Mouse (Mus musculus) E14TG2a.4 (cell line): Measurements from ENCODE around the gene Gm32717.
"Not testable (repeated sequence)": the region's sequence is repeated elsewhere in the genome, so short reads cannot be mapped to it uniquely, and the experiment has no call there.

Experiments
- CTCF ChIP-seq: conservative IDR thresholded peaks from 2 replicates; pipeline ENCODE4 v1.5.1; 2014; ENCODE audit warnings: low read length
- POU5F1 ChIP-seq: IDR thresholded peaks from 2 replicates; pipeline ENCODE4 v1.6.1; 2014; ENCODE audit warnings: low read length, borderline replicate concordance

- TF ChIP-seq CTCF, POU5F1: not testable (repeated sequence)
Observed at GRCm38 (mm10) chr10:118249006-118249595, 8.5 kb upstream of the Gm32717 start.
